Mouse (Mus musculus) brown adipose tissue, adult 24 weeks (tissue): ENCODE results near the gene Spon1. TPM values are rescaled to one million over a fixed set of nuclear protein-coding genes. Genes with fewer than 3 reads are reported as not detected.

Experiments
- H3K27ac ChIP-seq: fragments of 200-500 bp; replicated peaks from 2 replicates; pipeline ENCODE4 v1.5.1; 2012; ENCODE audit warnings: low read depth, mild to moderate bottlenecking, low read length
- H3K4me1 ChIP-seq: fragments of 200-500 bp; 2 replicates; pipeline ENCODE4 v1.6.1; 2012; ENCODE audit warnings: low read length, mixed read lengths; ENCODE audit not compliant: control insufficient read depth, insufficient read depth, insufficient read length
- H3K4me3 ChIP-seq: fragments of 200-500 bp; 2 replicates; pipeline ENCODE4 v1.5.1; 2012; ENCODE audit warnings: low read depth, mild to moderate bottlenecking, low read length, moderate library complexity; ENCODE audit not compliant: insufficient read depth
- polyA plus RNA-seq: library from polyadenylated mRNA; stranded (reverse); fragments of >200 nt; gene quantifications from 2 replicates; pipeline ENCODE4 v1.2.4, GENCODE M21; 2012; ENCODE audit not compliant: missing spikeins, insufficient read depth, insufficient read length

Gene Spon1
- polyA plus RNA-seq, 1 experiment = 0.87 TPM

DNA sequence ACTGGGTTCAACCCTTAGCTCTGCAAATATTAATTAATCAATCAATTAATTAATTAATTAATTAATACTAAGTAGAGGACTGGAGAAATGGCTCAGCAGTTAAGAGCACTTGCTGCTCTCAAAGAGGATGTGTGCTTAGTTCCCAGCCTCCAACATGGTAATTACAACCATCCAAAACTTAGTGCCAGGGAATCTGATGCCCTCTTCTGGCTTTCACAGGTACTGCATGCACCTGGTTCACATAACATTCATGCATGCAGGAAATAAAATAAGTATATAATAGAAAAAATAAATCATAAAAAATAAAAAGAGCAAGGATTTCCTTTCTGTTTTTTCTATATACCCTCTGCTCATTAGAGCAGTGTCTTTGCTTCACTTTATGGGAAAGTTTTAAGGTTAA is 132.6 kb downstream of the Spon1 start:
- Histone ChIP-seq H3K27ac (no peak overlapping the region), H3K4me3 (no peak overlapping the region), H3K4me1 (no peaks in the 10 kb centered on the region; the same call in 1 of the 2 replicates)

DNA sequence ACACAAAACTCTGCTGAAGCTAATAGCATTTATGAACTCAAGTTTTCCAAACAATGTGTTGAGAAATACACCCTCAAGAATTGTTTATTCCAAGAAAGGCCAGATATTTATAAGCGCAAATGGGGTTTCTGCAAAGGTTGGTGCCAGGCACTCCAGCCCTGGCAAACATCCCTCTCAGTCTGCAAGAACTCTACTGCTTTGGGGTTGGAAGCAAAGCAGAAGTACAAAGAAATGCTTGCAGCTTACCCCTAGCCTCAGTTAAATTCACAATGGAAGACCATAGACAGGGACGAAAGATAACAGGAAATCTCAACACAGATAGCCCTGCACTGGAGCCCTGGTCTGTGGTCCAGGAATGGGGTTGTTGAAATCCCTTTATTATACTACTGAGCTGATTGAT is 135.7 kb downstream of the Spon1 start:
- Histone ChIP-seq H3K4me3 (no peak overlapping the region), H3K27ac (no peak overlapping the region), H3K4me1 (no peaks in the 10 kb centered on the region; the same call in 1 of the 2 replicates)

DNA sequence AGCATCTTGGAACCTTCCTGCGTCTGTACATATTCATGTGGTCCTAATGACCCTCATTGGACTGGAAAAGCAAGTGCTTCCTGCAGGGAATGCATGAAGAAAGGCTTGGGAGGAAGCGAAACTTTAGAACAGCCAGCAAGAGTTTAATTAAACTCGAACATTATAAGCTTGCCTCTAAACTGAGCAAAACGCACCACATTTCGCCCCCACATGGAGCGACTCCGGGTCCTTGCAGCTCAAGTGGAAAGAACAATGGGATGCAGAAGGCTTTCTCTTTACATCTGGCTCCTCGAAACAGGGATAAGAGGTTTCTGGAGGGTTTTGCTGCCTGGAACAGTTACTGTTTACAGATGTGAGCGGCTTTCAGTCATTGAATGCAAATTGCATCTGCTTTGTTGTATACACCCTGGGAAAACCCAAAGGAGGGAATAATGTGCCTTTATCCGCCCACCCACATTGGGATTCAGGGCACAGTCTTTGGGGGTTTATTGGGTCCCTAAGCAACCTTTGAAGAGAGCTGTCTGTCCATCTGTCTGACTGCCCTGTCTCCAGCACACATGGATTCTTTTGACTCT is 136.2 kb downstream of the Spon1 start:
- Histone ChIP-seq H3K27ac (no peak overlapping the region), H3K4me1 (no peaks in the 10 kb centered on the region; the same call in 1 of the 2 replicates), H3K4me3 (no peak overlapping the region)

DNA sequence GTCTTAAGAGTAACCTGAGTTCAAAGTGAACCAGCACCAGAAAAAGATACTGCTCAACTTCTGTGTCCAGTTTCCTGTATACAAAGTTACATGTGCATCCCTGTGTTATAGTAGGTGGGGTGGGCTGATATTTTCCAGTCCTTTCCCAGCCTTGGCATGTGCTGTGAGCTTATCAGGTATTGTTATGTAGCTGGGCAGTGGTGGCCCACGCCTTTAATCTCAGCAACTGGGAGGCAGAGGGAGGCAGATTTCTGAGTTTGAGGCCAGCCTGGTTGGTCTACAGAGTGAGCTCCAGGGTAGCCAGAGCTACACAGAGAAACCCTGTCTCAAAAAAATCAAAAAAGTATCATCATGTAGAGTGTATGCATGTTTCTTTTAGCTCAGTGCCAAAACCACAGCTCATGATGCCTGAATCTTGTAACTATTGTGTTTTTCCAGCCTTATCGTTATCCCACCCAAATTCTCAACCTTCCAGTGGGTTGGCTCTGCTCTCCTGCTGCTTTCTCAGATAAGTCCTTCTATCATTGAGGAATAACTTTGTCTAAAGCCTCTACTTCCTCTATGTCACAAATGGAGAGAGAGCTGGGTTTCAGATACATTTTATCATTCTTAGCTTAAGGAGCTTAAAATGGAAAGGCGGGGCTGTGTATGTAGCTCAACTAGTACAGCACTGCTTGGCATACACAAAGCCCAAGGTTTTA is 137.5 kb downstream of the Spon1 start:
- Histone ChIP-seq H3K4me3 (no peak overlapping the region), H3K4me1 (no peaks in the 10 kb centered on the region; the same call in 1 of the 2 replicates), H3K27ac (no peak overlapping the region)

DNA sequence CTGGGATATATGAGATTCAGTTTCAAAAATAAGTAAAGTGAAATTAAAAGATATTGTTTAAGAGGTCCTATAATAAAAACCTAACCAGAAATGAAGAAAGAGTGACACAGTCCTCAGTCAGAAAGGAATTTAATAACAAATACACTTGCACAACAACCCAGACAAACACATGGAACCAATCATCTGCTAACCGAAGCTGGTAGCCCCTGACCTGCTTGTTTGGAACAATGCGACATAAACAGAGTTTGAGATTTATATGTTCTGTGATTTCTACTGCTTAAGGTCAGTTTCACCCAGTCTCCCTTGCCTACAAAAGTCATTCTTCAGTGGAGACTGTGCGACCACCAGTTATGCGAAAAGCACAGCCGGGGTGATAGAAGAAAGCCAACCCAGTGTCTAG is 138.1 kb downstream of the Spon1 start:
- H3K4me3 ChIP-seq = no peak overlapping the region
- H3K4me1 ChIP-seq = no peaks in the 10 kb centered on the region; the same call in 1 of the 2 replicates
- no peak overlapping the region for H3K27ac ChIP-seq

DNA sequence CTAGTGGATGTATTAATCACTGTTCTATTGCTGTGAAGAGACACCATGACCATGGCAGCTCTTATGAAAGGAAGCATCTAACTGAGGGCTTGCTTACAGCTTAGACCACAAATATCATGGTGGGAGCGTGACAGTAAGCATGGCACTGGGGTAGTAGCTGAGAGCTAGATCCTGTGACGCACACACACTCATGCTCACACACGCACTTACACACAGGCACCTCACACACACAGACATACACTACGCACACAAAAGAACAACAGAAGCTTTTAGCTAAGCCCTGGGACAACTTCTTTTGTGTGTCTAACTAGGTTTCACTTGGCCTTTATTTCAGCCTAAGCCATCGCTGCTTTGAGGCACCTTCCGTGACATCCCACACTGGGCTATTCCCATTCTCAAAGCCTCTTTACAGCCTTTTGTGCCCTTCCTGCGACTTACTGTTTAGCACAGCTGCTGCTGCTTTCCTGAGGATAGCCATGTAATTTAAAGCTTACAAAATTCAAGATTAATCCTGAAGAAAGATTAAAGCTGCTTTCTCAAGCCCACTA is 138.6 kb downstream of the Spon1 start:
- Histone ChIP-seq H3K4me1 (no peaks in the 10 kb centered on the region; the same call in 1 of the 2 replicates), H3K4me3 (no peak overlapping the region), H3K27ac (no peak overlapping the region)

DNA sequence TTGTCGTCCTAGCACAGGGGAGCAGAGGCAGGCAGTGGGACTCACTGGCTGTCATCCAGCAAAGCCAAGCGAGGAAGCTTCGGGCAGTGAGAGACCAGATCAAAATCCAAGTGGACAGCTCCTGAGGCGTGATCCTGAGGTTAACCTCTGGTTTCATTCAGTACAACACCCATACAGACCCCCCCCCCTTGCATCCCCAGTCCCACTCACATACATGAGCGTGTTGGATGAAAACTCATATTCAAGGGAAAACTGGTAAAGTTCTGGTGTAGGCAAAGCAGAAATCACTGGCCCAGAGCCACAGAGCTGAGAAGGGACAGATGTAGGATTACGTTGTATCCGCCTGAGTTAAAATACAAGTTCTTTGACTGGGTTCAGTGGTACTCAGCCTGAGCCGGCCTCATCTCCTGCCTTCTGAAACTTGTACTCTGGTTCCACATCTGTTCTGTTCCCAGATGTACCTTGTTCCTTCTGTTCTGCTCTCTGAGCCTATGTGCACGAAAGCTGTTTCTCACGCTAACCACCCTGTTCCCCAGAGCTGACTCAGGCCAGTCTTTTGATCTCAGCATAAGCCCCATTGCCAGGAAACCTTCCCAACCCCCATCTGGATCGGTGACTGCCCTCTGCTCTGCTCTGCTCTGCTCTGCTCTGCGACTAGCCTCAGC is 143.5 kb downstream of the Spon1 start:
- no peak overlapping the region for H3K27ac ChIP-seq
- no peak overlapping the region for H3K4me3 ChIP-seq
- no peaks in the 10 kb centered on the region for H3K4me1 ChIP-seq

DNA sequence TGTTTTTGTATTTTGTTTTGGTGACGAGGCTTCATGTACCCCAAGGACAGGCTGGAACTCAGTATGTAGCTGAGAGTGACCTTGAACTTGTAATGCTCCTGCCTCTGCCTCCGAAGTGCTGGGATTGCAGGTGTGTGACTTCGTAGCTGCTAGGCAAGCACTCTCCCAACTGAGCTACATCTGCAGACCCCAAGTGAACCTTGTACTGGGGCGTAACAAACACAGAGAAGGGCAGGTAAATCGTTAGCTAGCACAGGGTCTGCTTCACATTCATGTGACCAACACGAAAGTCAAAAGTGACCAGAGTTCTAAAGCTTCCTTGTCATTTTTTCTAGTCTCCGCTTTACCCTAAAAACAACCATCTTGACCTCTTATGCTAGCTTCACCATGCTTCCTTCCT is 145.1 kb downstream of the Spon1 start:
- Histone ChIP-seq H3K27ac (no peak overlapping the region), H3K4me3 (no peak overlapping the region)

DNA sequence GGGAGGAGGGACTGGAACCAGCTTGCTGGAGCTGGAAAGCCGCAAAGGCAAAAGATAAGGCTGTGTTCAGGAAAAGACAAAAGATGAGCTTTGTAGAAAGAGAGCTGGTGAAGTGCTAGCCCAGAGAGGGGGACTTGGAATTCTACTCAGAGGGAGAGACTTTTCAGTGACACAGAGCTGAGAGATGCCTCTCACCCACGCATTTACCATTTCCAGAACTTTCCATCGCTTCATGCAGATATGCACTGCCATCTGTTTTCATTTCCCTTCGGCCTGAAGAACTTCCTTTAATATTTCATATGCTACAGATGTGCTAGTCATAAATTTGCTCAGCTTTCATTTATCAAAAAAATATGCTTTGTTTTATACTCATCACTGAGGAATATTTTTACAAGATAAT is 150.1 kb downstream of the Spon1 start:
- no peaks in the 10 kb centered on the region for H3K4me1 ChIP-seq
- H3K4me3 ChIP-seq = no peak overlapping the region

More for the DNA sequence above, 145.1 kb downstream of the Spon1 start:
- H3K4me1 ChIP-seq = no peaks in the 10 kb centered on the region

DNA sequence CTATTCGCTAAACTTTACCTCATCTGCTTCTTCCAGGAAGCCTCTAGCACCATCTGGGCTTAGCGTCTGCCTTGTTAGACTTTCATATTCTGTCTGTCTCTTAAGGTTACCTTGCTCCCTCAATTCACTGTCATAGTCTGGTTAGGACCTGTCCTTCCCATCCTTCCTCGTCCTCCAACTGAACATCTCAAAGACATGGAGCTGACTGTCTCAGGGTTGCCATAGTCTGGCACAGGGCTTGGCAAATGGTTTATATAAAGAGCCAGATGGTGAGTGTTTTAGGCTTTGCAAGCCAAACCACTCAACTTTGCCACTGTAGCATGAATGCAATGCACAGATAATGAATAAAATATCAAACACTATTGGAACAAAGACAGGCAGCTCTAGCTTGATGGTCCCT is 153.1 kb downstream of the Spon1 start:
- H3K4me3 ChIP-seq = no peak overlapping the region
- no peaks in the 10 kb centered on the region for H3K4me1 ChIP-seq
- H3K27ac ChIP-seq = no peak overlapping the region

More for the DNA sequence above, 150.1 kb downstream of the Spon1 start:
- H3K27ac ChIP-seq = no peak overlapping the region

DNA sequence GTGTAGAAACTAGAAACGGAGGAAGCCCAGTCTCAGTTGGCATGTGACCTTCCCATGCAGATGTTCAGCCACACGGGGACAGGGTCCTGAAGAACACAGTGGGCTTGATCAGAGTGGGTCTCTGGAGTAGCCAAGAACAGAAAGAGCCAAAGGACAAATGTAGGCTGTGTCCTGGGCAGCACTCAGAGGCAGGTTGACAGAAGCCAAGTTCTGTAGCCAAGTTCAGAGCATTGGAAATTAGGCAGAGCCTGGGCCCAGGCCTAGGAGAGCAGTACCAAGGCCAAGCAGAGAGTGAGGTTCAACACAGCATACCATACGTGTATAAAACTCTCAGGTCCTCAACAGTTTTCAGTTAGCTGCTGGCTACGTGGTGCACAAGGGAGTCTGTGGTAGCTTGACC is 153.7 kb downstream of the Spon1 start:
- Histone ChIP-seq H3K4me1 (no peaks in the 10 kb centered on the region), H3K4me3 (no peak overlapping the region), H3K27ac (no peak overlapping the region)

DNA sequence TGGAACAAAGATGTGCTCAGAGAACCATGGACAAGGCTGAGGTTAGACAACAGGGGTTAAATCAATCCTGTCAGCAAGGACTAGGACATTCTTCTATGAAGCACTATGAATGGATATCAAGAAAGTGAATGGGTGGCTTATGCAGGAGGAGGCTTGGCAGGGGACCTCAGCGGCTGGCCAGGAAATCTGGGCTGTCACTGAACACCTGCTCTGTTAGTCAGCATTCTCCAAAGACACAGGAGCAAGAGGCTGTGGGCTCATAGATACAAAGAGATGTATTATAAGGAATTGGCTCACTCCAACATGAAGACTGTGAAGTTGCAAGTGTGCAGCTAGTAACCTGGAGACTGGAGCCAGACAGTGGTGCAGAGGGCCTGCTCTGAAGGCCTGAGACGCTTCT is 154.3 kb downstream of the Spon1 start:
- H3K4me3 ChIP-seq = no peak overlapping the region
- no peak overlapping the region for H3K27ac ChIP-seq
- H3K4me1 ChIP-seq = no peaks in the 10 kb centered on the region

DNA sequence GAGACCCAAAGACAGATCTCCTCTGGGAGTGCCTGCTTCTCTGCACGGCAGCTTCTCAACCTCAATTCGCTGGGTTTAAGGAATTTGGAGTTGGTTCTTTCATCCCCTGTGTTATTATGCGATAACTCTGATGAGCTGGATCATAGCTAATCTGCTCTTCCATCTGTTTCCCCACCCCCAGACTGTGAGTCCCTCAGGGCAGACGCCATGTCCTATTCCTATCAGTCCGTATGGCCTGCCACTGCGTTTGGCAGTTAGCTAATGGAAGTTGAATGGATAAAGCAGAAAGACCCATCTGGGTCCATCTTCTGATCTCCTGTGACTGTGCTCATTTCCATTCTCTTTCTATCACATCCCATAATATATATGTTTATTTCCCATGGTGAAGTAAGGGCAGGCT is 158.8 kb downstream of the Spon1 start:
- no peak overlapping the region for H3K4me3 ChIP-seq
- H3K27ac ChIP-seq = no peak overlapping the region
- no peaks in the 10 kb centered on the region for H3K4me1 ChIP-seq

DNA sequence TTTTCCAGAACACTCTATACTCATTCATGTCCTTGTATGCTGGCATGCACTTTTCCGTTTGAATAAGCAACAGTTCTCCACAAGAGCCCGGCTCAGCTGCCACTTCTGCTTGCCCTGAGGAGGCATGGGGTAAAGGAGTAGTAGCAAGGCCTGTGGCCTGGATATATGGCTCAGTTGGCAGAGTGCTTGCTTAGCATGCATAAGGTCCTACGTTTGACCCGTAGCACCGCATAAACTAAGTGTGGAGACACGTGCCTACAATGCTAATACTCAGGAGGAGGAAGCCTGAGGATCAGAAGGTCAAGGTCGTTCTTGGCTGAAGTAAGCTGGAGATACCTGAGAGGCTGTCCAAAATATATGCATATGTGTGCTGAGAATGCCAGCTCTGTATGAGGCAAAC is 185.1 kb downstream of the Spon1 start:
- H3K4me1 ChIP-seq = no peaks in the 10 kb centered on the region
- no peak overlapping the region for H3K4me3 ChIP-seq
- H3K27ac ChIP-seq = no peak overlapping the region

DNA sequence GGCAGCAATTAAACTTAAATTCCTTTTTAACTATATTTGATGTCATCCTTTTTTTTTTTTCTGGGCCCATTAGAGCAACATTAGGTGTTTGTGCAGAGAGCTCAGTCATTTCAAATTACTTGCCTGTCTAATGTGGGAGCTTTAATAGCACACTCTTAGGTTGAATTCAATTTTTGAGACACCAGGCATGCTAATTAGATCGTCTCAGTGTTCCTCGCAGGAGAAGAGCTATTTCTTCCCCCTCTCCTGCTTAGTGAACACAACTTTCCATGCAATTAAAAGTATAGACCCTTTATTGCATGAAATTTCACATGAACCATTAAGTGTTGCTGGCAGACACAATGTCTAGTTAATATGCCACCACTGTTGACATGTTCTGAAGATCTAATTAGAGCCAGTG is 189.6 kb downstream of the Spon1 start:
- no peak overlapping the region for H3K27ac ChIP-seq
- no peak overlapping the region for H3K4me3 ChIP-seq
- no peaks in the 10 kb centered on the region for H3K4me1 ChIP-seq
